Mouse (Mus musculus) mouse embryonic stem cell (cell line): ENCODE results near the gene Tyk2.

ENCODE experiments used
- in situ Hi-C, 2 experiments: fragments of 300-500 bp; cut with MboI; formaldehyde crosslinking; loops; 1 replicate in 1 of 2; 3 replicates in 1 of 2; pipeline ENCODE4 v1.14.3; 2019 to 2020; ENCODE audit warnings: low sequenced_read_pairs in 2 of 2, low pct_unique_long_range_greater_than_20kb in 1 of 2, mixed read lengths in 1 of 2; ENCODE audit not compliant: unreplicated experiment in 1 of 2

Tyk2 gene

DNA sequence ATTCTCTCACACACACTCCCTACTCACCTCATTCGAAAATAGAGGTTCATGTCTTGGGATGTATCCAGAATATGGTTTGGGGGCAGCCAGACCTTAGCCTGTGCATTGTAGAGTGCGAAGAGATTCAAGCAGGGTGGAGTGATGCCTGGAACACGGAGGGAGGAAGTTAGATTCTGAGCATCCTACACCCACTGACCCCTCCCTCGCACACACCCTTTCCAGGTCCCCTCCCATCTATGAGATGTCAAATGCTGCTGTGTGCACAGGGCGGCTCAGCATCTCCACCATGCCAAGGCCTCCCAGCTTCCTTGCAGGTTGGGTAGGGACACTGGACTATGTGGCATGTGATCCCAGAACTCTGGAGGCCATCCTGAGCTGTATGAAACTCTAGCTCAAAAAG, 6.2 kb downstream of the Tyk2 start:
- in situ Hi-C loops, result no loop called here

GRCm38 (mm10) chr9:21121483-21121882, 9.6 kb downstream of the Tyk2 start:
- in situ Hi-C loops, result no loop called here

- in situ Hi-C loops, result no loop called here
These were observed 14.0 kb downstream of the Tyk2 start for GRCm38 (mm10) chr9:21117073-21117472.

DNA sequence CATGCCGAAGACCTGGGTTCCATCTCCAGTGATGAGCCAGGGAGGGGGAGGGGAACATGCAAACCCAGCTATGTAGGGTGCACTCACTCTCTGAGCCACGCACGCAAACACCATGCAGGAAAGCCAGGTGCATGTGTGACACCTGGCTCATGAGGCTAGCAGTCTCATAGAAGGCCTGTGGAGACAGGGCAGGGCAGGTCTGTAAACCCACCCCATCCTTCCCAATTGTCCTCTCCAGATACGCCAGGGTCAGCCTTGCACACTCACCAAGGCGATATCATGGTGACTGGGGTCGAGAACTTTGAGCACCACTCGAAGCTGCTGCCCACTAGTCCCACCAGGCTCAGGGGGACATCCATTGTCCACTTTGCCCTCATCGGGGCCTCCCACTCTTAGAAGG, 15.9 kb downstream of the Tyk2 start:
- in situ Hi-C loops, result no loop called here

DNA sequence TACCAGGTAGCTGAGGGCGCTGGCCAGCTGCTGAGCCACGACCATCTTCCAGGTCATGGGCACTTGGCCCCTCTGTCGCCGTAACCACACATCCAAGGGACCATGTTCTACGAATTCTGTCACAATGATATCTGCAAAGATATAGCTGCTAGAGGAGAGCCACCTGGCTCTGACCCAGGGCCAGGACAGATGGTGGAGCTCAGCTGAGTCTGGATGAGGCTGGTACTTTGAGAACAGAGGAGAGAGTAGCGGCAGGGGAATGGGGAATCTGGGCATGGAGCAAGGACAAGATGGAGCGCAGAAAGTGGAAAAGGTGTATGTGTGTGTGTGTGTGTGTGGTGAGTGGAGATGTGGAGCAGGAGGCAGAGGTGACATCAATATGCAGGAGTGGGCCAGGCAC, 16.9 kb downstream of the Tyk2 start:
- in situ Hi-C loops, result no loop called here

DNA sequence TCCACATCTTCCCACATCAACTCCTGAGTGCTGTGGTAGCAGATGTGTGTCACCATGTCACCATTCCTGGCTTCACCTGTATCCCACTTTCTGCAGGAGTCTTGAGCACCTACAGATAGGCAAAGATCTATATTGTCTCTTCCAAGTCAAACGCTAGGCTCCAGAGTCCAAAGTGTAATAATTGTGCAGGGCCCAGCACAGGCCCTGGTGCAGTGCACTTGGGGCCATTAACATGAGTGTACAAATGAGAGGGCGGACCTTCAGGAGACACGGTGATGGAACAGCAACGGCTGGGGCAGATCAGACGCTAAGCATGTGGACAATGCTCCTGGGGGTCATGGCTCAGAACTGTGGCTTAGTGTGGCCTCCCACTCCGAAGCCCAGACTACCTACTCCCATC, 17.3 kb downstream of the Tyk2 start:
- in situ Hi-C loops, result no loop called here

- in situ Hi-C loops, result no loop called here
These were observed 23.3 kb downstream of the Tyk2 start for GRCm38 (mm10) chr9:21107607-21108237.

GRCm38 (mm10) chr9:21105760-21106564, 25.1 kb downstream of the Tyk2 start:
- in situ Hi-C loops, result no loop called here

DNA sequence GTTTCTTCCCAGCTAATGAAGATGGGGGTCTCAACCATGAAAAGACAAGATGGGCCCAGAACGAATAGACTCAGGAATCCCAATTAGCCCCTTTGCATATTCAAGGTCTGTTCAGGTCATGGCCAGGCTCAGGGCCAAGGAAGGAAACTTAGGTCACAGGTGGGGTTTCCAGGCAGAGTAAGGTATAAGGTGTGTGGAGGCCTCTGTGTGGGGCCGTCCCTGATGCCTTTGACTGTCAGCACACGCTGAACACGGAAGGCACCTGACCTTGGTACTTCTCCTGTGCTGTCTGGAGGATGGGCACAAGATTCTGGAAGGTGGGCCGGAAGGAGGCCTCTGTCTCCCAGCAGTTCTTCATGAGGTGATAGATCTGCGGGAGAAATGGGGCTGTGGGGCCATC, 26.2 kb downstream of the Tyk2 start:
- in situ Hi-C loops, result no loop called here

DNA sequence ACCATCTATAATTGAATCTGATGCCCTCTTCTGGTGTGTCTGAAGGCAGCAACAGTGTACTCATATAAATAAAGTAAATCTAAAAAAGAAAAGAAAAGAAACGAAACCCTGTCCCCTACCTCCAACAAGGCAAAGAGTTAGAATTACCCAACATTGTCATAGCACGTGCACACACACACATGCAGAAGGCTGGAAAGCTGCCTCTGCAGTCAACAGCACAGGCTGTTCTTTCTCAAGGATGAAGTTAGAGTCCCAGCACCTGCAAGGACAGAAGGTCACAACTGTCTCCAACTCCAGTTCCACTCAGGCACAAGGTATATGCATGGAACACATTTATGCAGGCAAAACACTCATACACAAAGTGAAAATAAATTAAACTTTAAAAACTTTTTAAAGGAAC, 29.0 kb downstream of the Tyk2 start:
- in situ Hi-C loops, result no loop called here

GRCm38 (mm10) chr9:21100447-21101161, 30.4 kb downstream of the Tyk2 start:
- in situ Hi-C loops, result no loop called here

DNA sequence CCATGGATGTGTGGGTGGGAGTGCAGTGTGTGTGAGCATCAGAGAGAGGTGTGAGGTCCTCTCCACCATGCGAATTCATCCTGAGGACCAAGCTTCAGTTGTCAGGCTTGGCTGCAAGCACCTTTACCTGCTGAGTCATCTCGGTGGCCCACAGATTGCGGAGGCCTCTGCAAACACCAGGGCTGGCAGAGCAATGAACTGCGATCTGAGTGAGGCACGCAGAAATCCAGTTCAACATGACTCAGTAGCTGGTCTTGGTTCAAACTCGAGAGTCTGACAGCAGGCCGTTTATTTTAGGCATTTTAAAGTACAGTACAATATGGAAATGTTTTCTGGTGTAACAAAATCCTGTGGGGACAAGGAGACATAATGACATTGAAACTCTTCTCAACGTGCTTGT, 33.2 kb downstream of the Tyk2 start:
- in situ Hi-C loops, result no loop called here

- in situ Hi-C loops, result no loop called here
These were observed 35.1 kb downstream of the Tyk2 start for GRCm38 (mm10) chr9:21095958-21096357.

DNA sequence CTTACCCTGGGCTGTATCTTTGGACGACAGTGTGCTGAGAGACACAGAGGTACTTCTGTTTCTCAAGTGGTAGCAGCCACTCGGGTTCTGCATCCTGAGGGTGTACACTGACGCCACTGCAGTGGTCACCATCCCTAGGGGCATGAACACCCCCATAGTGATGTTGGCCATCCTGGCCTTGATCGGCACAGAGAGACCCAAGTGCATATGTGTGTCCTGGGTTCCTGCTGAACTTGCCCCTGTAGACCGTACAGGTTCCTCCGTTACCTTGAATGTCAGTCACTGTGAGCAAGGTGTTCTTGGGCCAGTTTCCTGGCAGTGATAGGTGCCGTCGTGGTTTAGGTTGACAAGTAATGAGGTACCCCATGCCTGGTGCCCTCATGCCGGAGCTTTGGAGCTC, 37.6 kb downstream of the Tyk2 start:
- in situ Hi-C loops, result no loop called here

GRCm38 (mm10) chr9:21091707-21092320, 39.2 kb downstream of the Tyk2 start, which contains the start of the genes Gm38431 and Raver1:
Gm38431 (minus strand) TSS chr9:21091997.
Raver1 (minus strand) TSS chr9:21092008.
- in situ Hi-C loops, result no loop called here

DNA sequence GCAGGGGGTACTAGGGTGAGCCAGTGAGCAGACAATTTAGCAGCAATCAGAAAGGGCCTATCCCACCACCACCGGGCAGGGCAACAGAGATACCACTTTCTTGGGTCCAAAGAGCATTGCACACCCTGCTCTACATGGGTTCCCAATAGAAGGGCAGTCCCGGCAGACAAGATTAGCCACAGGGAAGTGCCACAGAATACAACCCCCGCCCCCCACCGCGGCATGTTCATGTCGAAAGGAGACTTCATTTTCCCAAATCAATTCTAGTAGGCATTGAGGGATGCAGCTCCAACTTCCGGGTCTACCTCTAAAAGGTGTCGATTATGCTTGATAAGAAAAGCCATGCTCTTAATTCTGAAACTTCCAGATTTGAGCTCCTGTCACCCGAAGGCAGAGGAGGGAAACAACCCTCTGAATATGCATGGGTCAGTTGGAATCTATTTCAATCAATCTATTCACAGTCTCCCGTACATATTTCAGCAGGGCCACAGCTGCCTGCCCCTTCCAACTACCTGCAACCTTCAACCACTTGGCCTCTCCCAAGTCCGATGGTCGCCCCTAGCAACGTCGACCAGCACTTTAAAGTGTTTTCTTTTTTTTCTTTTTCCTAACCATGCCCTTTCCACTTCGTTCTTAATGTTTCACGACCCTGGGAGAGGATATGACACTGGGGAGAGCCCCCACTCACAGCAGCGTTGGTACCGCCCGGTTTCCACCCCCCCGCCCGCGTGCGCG, 39.9 kb downstream of the Tyk2 start:
- in situ Hi-C loops, result no loop called here

DNA sequence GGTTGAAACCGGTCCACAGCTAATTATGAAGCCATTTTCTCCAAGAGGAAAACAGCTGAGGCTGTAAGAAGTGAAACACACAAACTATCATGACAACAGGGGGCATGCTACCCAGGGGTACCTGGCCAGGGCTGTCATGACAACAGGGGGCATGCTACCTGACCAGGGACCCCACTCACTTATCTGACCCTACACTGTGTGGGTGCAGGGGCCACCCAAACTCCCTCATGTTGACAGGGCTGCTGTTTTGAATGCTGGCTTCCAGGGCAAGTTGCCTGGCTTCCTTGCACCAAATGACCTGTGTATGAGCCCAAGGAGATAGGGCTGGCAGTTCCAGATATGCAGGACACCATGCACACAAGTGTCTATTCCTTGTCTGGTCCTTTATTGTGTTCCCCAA, 40.5 kb downstream of the Tyk2 start:
- in situ Hi-C loops, result no loop called here

GRCm38 (mm10) chr9:21083324-21083723, 47.7 kb downstream of the Tyk2 start:
- in situ Hi-C loops, result loop anchor here in 1 of 2 experiments (10.0 kb wide), 1 partner anchor 149 kb away; no protein-coding TSS in a partner anchor
